Mouse (Mus musculus): ENCODE results near the gene Srsf11.

DNA sequence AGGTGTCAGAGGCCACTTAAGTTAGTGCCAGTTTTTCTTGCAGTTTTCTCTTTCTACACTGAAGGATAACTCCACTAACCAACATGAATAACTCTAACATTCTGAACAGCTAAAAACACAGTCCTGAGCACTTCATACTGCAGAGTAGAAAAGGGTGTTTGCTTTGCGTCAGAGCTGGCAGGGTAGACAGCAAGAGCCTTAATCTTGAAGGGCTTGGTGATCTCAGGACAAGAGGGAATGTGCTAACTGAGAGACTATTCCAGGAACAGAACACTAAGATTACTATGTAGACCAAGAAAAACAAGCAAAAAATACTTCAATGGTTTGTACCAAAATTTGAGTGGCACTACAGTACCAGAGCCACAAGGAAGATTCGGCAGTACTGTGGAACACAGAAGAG is 38.6 kb upstream of the Srsf11 start:
- no peak for TF ChIP-seq POLR2A (IDR thresholded peaks at IDR 0.05; ENCODE audit: control insufficient read depth, extremely low read depth, insufficient read depth, low read length, poor library complexity)
- TF ChIP-seq CTCF (IDR thresholded peaks at IDR 0.05; ENCODE audit: borderline replicate concordance, control insufficient read depth, extremely low read depth, insufficient read depth, low read length, poor library complexity): no peak
